Mouse (Mus musculus): ENCODE measurements around the gene Ptpdc1.

Gene Ptpdc1

GRCm38 (mm10) chr13:48655637-48656036, 30.2 kb upstream of the Ptpdc1 start:
- DNase-seq (ENCODE audit: low spot score in 2 of 2), result peak; percentile 30 to 41

GRCm38 (mm10) chr13:48653788-48654770, 28.6 kb upstream of the Ptpdc1 start:
- DNase-seq (ENCODE audit: low spot score in 2 of 2), result peak; percentile 26 to 64

GRCm38 (mm10) chr13:48651132-48652065, 25.9 kb upstream of the Ptpdc1 start:
- no peak for DNase-seq (ENCODE audit: low spot score in 2 of 2)

GRCm38 (mm10) chr13:48650615-48651014, 25.2 kb upstream of the Ptpdc1 start:
- DNase-seq (ENCODE audit: low spot score in 2 of 2), result no peak

- no peak for DNase-seq (ENCODE audit: low spot score in 2 of 2)
Observed at GRCm38 (mm10) chr13:48646696-48647095, 21.2 kb upstream of the Ptpdc1 start.

DNA sequence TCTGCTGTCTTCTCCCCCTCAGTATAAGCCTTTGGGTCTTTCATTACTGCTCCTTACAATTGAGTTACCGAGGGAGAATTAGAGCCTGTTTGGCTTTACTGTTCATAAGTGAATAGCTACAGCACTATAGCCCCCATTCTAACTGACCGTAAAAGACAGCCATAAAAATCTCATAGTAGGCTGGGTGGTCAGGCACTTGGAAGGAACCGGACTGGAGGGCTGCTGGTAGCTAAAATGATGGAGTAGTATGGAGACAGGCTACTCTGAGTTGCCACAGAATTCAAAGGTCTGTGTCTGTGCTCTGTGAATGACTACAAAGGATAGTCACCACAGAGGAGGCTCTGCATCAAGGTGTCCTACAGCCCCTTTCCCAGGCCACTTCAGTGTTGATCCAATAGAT, 18.5 kb upstream of the Ptpdc1 start:
- no peak for DNase-seq (ENCODE audit: low spot score in 2 of 2)

DNA sequence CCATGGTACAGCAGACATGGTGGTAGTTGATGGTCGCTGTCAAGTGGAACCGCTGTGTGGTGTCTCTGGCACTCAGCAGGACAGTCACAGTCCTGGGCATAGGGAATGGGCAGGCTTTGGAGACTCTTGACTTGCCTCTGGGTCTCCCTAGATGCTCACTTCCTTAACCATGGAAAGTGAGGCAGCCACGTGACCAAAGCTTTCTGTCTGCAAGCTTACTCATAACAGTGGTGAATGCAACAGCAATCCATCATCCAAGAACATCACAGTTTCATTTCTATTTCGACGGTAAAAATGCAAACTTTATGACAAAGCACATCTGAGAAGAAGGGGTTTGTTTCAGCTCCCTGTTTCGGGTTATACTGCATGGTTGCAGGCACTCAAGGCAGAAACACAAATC, 17.6 kb upstream of the Ptpdc1 start:
- DNase-seq (ENCODE audit: low spot score in 2 of 2), result no peak

GRCm38 (mm10) chr13:48639570-48639969, 14.1 kb upstream of the Ptpdc1 start:
- DNase-seq (ENCODE audit: low spot score in 2 of 2), result no peak

DNA sequence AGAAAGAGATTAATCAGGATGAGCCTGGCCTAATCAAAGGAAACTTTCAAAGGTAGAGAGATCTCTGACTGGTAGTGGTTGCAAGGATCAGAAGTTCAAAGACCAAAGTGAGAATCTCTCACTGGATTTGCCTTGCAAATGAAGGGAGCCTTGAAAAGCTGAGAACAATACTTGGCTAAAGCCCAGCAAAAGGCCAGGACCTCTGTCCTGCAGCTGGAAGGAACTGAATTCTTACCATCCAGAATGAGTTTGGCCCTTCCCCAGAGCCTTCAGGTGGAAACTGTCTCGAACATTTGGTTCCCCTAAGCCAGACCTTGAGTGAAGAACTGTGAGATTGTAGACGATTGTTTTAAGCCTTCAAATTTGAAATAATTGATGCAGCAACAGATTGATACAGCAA, 12.2 kb upstream of the Ptpdc1 start:
- no peak for DNase-seq (ENCODE audit: low spot score in 2 of 2)

DNA sequence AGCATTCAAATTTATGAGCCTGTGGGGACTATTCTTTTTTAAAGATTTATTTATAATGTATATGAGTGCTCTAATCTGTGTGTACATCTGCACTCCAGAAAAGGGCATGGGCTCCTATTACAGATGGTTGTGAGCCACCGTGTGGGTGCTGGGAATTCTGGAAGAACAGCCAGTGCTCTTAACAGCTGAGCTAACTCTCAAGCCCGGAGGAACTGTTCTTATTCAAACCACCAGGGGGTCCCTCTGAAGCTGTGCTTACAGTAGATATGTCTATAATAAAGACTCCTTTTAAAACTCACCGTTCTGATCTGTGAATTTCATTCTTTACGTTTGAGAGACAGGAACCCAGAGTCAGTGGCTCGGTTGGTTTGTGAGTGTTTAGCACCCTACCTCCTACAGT, 6.2 kb upstream of the Ptpdc1 start:
- DNase-seq (ENCODE audit: low spot score in 2 of 2), result no peak

DNA sequence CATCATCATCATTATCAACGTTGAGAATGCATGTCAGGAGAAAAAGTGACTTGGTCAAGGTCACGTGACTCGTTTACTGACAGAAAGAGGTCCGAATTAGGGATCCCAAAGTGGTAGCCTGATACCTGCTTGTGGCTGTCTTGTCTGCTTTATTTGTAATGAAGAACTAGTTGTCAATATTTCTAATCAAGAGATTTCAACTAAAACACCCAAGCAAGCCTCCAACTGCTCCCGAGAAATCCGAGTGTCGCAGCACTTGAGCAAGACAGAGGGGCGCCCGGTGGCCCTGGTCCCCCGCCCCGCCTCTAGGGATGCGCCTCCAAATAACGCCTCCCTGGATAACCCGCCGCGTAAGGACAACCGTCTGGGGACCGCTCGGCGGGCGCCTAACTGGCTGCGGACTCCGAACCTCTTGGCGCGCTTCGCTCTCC, 481 bp downstream of the Ptpdc1 start:
- DNase-seq (ENCODE audit: low spot score in 2 of 2), result no peak

DNA sequence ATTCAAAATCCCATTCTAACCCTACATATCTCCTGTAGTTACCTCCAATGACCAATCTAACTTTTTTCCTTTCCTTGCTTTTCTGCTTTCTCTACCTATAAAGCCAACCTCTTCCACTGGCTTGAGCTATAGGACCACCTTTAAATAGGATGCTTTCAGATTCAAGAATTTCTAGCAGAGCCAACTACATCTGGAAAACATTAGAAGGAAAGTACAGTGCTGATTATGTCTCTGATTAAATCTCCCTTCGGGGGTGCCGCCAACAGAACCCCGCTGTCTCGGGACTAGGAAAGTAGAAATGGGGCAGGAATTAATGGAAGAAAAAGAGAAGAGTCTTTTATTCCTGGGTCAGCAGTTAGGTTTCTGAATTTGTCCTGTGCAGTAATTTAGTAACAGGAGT, 6.6 kb downstream of the Ptpdc1 start:
- no peak for DNase-seq (ENCODE audit: low spot score in 2 of 2)

DNA sequence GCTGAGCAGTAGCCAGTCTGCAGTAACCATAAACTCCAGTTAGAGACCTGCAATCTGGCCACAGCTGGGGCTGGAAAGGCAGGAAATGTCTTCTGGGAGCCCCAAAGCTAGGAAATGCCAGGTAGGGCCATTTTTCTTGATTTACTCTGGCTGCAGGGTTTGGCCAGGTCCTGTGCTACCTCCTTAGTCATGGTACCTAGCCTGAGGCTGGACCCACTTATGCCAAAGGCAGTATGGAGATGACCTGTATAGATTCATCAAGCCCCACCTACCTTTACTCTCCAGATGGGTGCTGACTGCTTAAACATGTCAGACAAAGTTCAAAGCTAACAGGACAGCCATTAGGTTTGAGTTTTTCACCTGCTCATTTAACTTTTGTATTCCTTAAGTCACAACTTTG, 7.7 kb downstream of the Ptpdc1 start:
- no peak for DNase-seq (ENCODE audit: low spot score in 2 of 2)

DNA sequence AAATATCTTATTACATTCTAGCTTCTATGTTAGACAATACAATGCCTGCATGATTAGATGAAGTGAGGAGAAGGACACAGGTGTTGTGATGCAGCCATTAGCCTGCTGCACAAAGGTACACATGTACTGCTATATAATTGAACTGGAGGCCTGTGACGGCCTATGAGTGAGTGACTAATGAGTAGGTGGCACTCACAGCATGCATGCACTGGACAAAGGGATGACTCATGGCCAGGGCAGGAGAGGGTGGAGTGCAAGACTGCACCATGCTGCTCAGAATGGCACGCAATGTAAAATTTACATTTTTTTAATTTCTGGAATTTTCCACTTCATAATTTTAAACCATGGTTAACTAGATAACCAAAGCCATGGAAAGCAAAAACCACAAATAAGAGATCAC, 10.9 kb downstream of the Ptpdc1 start:
- no peak for DNase-seq (ENCODE audit: low spot score in 2 of 2)

DNA sequence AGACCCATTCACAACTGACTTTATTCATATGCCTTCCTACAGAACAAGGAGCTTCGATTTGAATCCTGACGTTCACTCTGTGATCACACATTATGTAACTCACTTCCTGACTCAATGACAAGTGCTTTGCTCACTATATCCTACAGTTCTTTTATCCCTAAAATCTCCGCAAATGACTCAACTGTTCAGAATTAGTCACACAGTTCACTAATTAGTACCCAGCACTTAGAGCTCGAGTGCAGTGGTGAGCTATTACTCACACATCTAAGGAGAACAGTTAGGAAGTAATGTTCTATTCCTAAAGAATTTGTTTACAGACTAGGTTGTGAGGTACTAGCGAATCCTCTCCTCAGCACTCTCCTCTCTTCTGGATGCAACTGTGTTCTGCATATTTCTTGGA, 16.4 kb downstream of the Ptpdc1 start:
- no peak for DNase-seq (ENCODE audit: low spot score in 2 of 2)

- DNase-seq (ENCODE audit: low spot score in 2 of 2), result no peak
Observed at GRCm38 (mm10) chr13:48604591-48604990, 20.9 kb downstream of the Ptpdc1 start.

GRCm38 (mm10) chr13:48603296-48603695, 22.2 kb downstream of the Ptpdc1 start:
- DNase-seq (ENCODE audit: low spot score in 2 of 2), result no peak

GRCm38 (mm10) chr13:48594605-48595004, 30.9 kb downstream of the Ptpdc1 start:
- DNase-seq (ENCODE audit: low spot score in 2 of 2), result no peak

DNA sequence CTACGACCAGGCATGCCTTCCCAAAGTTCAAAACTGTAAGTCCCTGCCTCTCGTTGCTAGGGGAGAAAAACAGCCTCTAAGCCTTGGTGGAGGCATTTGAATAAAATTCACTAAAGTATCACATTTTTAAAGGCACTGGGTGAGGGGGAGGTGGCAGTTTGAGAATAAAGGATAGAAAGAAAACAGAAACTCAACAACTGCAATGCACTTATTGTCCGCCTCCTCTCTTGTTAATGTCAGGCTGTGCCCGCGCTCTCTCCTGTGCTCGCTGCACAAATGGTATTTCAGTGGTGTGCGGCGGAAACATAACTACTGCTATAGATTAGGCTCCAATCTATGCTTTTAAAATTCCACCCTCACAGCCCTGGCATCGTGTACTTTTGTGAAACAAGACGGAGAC, 31.4 kb downstream of the Ptpdc1 start:
- DNase-seq (ENCODE audit: low spot score in 2 of 2), result no peak

- no peak for DNase-seq (ENCODE audit: low spot score in 2 of 2)
Observed at GRCm38 (mm10) chr13:48593181-48593580, 32.3 kb downstream of the Ptpdc1 start.

DNA sequence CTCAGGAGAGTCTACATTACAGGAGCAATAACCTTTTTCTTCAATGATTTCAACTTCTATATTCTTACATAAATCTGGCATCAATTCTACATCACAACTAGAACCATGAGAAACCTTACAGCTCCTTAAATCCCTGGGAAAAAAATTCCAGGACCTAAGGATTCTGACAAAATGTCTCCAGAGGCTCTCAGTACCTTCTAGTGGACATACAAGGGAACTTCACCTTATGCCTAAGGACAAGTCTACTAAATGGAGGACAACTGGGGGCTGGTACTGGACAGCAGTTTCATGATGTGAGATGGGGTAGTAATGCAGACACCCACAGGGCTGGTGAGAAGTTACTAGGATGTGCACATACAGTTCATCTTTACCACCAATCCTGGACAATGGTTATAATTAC, 34.7 kb downstream of the Ptpdc1 start:
- no peak for DNase-seq (ENCODE audit: low spot score in 2 of 2)

DNA sequence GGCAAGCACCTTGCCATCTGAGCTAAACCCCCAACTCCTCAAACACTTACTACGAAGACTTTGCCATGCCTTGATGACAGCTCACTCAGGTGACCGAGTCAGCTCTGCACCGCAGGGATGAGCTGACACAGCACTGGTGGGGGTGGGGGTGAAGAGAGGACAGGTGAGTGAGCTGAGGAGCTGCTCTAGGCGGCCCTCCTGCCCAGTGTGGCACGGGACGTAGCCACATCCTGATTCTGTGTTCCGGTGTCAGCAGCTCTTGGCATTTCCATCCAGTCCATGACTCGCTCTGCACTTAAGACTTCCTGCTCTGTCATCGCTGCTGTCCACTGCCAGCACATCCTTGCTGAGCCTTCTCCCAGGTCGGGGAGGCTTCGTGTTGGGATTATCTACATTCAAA, 38.1 kb downstream of the Ptpdc1 start:
- no peak for DNase-seq (ENCODE audit: low spot score in 2 of 2)

Data from urinary bladder, adult 18-20 months (tissue).